Mouse (Mus musculus) liver, adult (tissue): ENCODE data around the gene Adamts14.

ENCODE experiments used
- GATA4 ChIP-seq: IDR thresholded peaks from 2 replicates; pipeline ENCODE4 v1.6.1; 2014; ENCODE audit warnings: mild to moderate bottlenecking, low read length; ENCODE audit not compliant: insufficient replicate concordance

Adamts14 gene

GRCm38 (mm10) chr10:61273081-61273843 lies at the start of gene Adamts14:
Gene Adamts14 (minus strand): TSS chr10:61273438.
- no peak for TF ChIP-seq GATA4

DNA sequence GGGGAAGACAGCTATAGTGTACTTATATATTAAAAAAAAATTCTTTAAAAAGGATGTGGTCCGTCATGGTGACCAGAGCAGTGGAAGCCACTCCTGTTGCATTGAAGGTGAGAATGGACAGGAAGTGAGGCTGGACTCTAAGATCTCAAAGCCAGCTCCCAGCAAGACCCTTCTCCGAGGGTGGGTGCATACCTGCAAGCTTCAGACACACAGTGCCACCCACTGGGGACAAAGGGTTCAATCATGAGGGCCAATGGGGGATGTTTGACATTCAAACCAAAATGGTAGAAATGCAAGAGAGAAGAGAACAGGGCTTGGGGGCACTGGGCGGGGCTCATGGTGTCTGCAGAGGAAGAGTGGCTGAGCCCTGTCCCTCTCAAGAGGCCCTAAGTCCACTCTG lies 45.3 kb upstream of the Adamts14 start:
- no peak for TF ChIP-seq GATA4

DNA sequence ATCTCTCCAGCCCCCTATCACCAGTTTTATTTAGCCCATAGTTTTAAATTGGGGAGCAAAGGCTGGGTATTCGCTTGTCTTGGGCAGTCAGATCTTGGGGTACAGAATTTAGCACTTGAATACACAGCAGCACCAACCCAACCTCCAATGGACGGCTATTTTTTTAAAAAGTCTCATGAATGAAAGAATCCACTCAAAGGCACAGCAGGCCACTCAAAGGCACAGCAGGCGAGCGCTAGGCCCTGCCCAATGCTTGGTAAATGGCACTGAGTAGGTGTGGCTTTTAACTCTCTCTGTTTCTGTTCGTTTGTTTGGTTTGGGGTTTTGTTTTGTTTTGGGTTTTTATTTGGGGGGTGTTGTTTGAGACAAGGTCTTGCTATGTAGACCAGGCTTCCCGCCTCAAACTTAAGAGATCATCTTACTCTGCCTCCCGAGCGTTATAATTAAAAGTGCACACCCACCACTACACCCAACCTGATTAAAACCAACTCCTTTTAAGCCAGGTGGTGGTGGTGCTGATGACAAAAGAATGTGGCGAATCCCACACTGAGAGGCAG lies 42.2 kb upstream of the Adamts14 start:
- no peak for TF ChIP-seq GATA4

DNA sequence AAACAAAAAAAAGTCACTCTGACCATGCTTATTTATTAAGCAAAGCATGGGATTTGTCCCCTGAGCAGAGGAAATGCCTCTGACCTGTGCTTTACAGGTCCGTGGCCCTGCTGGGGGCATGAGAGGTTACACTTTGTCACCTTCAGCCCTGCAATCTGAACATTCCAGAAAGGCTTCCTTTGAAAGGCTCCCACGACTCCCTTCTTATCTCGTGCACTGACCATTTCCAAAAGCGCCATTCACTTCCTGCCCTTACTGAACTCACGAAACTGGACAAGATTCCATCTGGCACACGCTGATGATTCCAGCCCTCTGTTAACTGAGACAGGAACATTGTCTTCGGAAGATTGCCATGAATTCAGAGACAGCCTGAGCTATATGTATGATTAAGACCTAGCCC lies 40.5 kb upstream of the Adamts14 start:
- TF ChIP-seq GATA4, result peak; percentile 88; the same call in 1 of the 2 replicates

DNA sequence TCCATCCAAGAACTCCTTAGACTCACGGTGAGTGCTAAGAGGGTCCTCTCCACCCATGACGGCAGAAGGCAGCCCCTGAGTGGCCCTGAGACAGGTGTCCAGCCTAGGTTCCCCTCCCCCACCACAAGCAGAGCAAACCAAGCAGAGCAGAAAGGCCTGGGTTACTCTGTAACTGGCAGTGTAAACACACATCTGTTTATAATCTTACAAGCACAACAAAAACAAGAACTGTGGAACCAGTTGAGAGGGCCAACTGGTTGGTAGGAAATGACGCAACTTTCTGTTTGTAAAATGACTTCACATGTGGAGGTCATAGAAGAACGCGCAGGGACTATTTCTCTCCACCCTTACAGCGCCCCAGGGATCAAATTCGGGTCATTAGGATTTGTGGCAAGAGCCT lies 39.5 kb upstream of the Adamts14 start:
- no peak for TF ChIP-seq GATA4

- TF ChIP-seq GATA4, result no peak
Observed at GRCm38 (mm10) chr10:61312159-61312558, 38.9 kb upstream of the Adamts14 start.

DNA sequence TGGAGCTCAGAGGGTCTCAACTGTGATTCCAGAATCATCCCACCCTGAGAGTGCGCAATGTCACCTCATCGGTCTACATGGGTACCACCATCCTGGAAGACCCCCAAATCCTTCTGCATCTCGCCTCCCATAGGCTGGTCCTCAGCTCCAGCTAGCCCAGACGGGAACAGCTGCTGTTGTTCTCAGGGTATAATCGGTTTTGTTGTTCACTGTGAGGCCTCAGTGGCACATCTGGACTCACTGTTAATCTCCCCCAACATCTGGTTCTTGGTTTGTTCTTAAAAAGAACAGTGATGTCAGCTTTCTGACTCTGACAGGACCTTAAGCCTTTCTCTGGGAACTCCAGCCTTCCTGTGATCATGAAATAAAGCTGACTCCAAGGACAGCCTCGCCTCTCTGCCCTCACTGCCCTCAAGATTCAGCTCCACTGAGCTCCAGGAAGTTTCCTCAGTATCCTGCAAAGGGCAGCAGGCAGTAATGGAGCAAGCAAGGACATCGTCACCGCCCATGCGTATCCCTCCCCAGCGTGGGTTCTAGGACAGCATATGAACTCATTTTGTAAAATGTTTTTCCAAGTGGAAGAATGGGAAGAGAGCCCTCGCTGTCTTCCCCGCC lies 35.6 kb upstream of the Adamts14 start:
- TF ChIP-seq GATA4, result no peak

GRCm38 (mm10) chr10:61305928-61306590 lies 32.8 kb upstream of the Adamts14 start:
- TF ChIP-seq GATA4, result no peak

GRCm38 (mm10) chr10:61304046-61304445 lies 30.8 kb upstream of the Adamts14 start:
- no peak for TF ChIP-seq GATA4

DNA sequence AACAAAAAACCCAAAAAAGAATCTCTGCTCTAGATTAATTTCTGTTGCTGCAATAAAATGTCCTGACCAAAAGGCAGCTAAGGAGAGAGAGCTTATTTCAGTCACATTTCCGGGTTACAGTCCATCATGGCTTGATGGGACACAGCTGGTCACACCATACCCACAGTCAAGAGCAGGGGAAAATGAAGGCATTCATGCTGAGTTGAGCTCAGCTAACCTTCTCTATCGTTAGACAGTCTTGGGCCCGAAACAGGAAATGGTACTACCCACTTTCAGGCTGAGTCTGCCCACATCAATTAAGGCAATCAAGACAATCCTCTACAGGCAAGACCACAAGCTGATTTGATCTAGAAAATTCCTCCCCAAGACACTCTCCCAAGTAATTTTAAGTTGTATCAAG lies 27.8 kb upstream of the Adamts14 start:
- no peak for TF ChIP-seq GATA4

GRCm38 (mm10) chr10:61297477-61297876 lies 24.2 kb upstream of the Adamts14 start, which contains the start of gene Prf1:
Gene Prf1 (plus strand): TSS chr10:61297833.
- no peak for TF ChIP-seq GATA4

GRCm38 (mm10) chr10:61296713-61297445 lies 23.6 kb upstream of the Adamts14 start:
- no peak for TF ChIP-seq GATA4

DNA sequence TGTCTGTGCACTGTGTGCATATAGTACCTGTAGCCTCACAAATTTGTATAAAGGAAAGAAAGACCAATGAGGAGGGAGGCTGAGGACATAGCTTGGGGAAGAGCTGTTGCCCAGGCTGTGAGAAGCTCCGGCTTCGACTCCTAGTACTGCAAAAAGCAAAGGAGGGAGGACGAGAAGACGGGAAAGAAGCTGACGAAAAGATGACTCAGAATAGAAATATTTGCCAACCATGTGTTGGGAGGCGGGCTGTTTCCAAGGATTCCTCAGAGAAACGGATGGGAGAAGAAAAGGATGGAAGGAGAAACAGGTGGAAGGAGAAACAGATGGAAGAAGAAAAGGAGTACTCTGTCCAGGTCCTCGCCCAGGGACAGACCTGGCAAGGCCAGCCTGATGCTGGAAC lies 21.0 kb upstream of the Adamts14 start:
- TF ChIP-seq GATA4, result no peak

DNA sequence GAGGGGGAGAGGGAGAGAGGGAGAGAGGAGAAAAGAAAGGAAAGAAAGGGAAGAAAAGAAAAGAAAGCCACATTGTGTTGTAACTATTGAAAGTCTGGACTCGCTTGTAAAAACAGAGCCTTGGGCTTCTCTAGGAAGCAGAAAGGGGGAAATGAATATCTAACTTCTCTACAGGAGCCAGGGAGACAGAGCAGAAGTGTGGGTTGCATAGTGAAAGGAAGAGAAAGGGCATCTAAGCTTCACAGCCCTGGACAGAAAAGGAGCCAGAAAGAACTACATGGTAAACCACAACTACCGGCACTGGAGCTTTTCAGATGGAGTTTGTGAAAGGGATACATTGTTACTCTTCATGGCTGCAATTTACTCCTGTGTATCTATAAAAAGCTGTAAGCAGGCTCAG lies 17.2 kb upstream of the Adamts14 start:
- no peak for TF ChIP-seq GATA4

- TF ChIP-seq GATA4, result no peak
Observed at GRCm38 (mm10) chr10:61290016-61290415, 16.8 kb upstream of the Adamts14 start.
